Mouse (Mus musculus) forebrain, embryonic 10.5 days (tissue): ENCODE measurements around the gene Actr2. TPM values are rescaled to one million over a fixed set of nuclear protein-coding genes. Genes with fewer than 3 reads are reported as not detected.

Experiments used
- DNase-seq: peaks from one replicate; pipeline ENCODE4 v3.0.0-alpha.2; 2017; ENCODE audit warnings: low spot score; ENCODE audit errors: extremely low spot score
- H3K27ac ChIP-seq: fragments of 300-500 bp; sonication (generic); 2 replicates; pipeline ENCODE4 v1.5.1; 2016; ENCODE audit warnings: mild to moderate bottlenecking
- H3K27me3 ChIP-seq: fragments of 300-500 bp; sonication (generic); 2 replicates; pipeline ENCODE4 v1.6.1; 2016; ENCODE audit warnings: mild to moderate bottlenecking; ENCODE audit not compliant: poor library complexity, severe bottlenecking
- H3K36me3 ChIP-seq: fragments of 300-500 bp; sonication (generic); replicated peaks from 2 replicates; pipeline ENCODE4 v1.6.1; 2016; ENCODE audit warnings: mild to moderate bottlenecking, moderate library complexity
- H3K4me1 ChIP-seq: fragments of 300-500 bp; sonication (generic); 2 replicates; pipeline ENCODE4 v1.6.1; 2016
- H3K4me3 ChIP-seq: fragments of 300-500 bp; sonication (generic); 2 replicates; pipeline ENCODE4 v1.5.1; 2016; ENCODE audit warnings: mild to moderate bottlenecking, moderate library complexity
- H3K9me3 ChIP-seq: fragments of 300-500 bp; sonication (generic); 2 replicates; pipeline ENCODE4 v1.6.1; 2016; ENCODE audit warnings: mild to moderate bottlenecking, moderate library complexity
- WGBS: fragments of 180-500 bp; shearing (Covaris S2); methylation state at CpG from one replicate; pipeline ENCODE4 v1.1.7; 2016; 5-methylcytosine and 5-hydroxymethylcytosine counted together
- polyA plus RNA-seq: library from polyadenylated mRNA; unstranded; fragments of >200 nt; fragmentation: Nextera tagmentation; extraction: Ambion mirVana; gene quantifications from 2 replicates; pipeline ENCODE4 v1.2.1, GENCODE M21; 2016

The Actr2 gene
- polyA plus RNA-seq, 1 experiment from 2014 or later: 115 TPM

DNA sequence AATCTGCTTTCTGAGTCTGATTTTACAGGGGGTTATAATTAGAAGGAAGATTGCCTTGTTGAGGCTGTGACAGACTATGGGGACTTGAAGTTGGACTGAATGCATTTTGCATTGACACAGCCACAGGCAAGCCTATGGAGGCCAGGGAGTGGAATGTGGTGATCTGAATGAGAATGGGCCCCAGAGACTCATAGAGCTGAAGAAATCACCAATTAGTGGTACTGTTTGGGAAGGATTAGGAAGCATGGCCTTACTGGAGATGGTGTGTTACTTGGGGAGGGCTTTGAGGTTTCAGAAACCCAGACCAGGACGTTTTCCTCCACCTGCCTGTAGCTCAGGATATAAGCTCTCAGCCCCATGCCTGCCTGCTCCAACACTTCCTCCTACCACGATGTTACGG is 53.0 kb downstream of the Actr2 start:
- Histone ChIP-seq H3K4me1 (peaks cover 13% of the 10 kb centered on the region), H3K27ac (no peak overlapping the region), H3K36me3 (peaks cover 74% of the 10 kb centered on the region), H3K27me3 (no peaks in the 10 kb centered on the region), H3K4me3 (no peak overlapping the region), H3K9me3 (no peaks in the 10 kb centered on the region)
- WGBS: 79% methylated on average over 3 of the region's 3 CpGs
- no peak for DNase-seq

DNA sequence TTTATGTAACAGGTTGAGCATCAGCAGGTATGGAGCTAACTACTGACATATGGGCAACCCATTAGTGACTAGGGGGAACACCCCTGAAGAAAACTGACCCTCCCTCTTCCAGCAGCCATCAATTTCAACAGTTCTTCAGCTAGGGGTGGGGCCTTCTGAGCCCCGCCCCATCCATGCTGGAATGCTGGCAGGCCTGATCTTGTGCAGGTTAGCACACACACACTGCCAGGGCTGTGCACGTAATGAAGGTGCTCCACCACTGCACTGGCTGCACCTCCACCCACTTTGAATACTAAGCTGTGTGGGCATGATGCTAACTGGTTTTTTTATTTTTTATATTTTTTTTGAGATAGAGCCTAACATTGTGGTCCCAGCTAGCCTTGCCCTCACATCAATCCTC is 55.3 kb downstream of the Actr2 start:
- Histone ChIP-seq H3K27me3 (no peaks in the 10 kb centered on the region), H3K36me3 (peaks cover 62% of the 10 kb centered on the region), H3K27ac (no peak overlapping the region), H3K9me3 (no peaks in the 10 kb centered on the region), H3K4me1 (peaks cover 16% of the 10 kb centered on the region), H3K4me3 (no peak overlapping the region)
- DNase-seq: no peak
- 90% methylated on average over 2 of the region's 2 CpGs for WGBS

DNA sequence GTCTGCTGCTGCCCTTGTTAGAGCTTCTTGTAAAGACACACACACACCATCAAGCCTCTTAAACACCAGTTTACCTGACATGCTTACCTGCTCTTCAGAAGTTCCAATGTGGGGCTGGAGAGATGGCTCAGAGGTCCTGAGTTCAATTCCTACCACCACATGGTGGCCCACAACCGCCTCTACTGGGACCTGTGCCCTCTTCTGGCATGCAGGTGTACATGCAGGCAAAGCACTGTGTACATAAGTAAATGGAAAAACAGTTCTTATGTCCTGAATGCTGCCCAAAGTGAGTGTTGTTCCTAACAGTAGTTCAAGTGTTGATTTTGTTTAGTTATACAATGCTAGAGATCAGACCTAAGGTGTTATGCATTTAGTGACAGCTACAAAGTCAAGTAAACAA is 56.5 kb downstream of the Actr2 start:
- Histone ChIP-seq H3K4me1 (peaks cover 16% of the 10 kb centered on the region), H3K27ac (no peak overlapping the region), H3K4me3 (no peak overlapping the region), H3K36me3 (peaks cover 54% of the 10 kb centered on the region), H3K9me3 (no peaks in the 10 kb centered on the region), H3K27me3 (no peaks in the 10 kb centered on the region)
- 74% methylated on average over 1 of the region's 1 CpGs for WGBS
- no peak for DNase-seq

DNA sequence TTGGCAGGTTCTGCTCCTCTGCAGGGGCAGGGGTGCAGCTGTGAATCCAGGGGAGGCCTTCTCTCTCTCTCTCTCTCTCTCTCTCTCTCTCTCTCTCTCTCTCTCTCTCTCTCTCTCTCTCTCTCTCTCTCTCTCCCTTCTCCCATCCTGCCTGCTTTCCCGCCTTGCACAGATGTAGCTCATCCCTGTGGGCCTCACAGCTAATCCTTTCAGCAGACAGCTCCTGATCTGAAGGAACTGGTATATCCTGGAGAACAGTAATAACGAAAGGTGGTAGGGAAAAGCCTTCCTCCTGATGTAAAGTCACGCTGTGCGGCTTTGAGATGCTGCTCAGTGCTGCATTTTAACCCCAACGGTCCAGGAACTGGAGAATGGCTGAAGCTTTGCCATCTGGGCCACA is 58.1 kb downstream of the Actr2 start:
- WGBS: 48% methylated on average over 5 of the region's 5 CpGs
- Histone ChIP-seq H3K4me3 (no peak overlapping the region), H3K9me3 (no peaks in the 10 kb centered on the region), H3K4me1 (peaks cover 16% of the 10 kb centered on the region), H3K27ac (peak overlapping the region; percentile 40; the same call in 1 of the 2 replicates), H3K27me3 (no peaks in the 10 kb centered on the region), H3K36me3 (peaks cover 38% of the 10 kb centered on the region)
- no peak for DNase-seq

- Histone ChIP-seq H3K4me1 (peaks cover 16% of the 10 kb centered on the region), H3K36me3 (peaks cover 32% of the 10 kb centered on the region), H3K9me3 (no peaks in the 10 kb centered on the region; the same call in 1 of the 2 replicates), H3K27ac (no peak overlapping the region), H3K27me3 (no peaks in the 10 kb centered on the region), H3K4me3 (no peak overlapping the region)
- 74% methylated on average over 3 of the region's 3 CpGs for WGBS
- DNase-seq: no peak
Measured at GRCm38 (mm10) chr11:20053951-20054350, 58.8 kb downstream of the Actr2 start.

DNA sequence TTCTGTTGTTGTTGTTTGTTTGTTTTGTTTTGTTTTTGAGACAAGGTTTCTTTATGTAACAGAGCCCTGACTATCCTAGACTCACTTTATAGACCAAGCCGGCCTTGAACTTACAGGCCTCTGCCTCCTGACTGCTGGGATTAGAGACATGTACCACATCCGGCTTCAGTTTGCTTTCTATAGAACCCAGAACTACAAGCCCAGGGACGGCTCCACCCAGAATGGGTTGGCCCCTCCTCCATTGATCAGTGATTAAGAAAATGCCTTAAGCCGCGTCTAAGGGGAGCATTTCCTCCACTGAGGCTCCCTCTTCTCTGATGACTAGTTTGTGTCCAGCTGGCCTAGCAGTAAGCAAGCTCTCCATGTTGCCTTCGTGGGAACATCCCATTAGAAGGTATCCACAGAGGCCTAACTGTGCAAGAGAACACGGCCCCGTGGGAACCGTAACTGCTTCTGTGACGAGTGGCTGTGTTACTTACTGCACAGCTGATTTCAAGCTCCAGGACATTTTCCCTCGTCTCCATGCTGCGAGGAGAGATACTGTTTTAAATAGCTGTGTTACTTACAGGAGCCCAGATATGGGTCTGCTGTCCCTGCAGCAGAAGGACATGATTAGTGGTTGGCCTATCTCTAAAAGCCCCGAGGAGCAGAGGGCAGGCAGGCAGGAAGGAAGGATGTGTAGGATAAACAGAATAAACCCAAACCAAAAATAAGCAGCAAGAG is 59.7 kb downstream of the Actr2 start:
- 60% methylated on average over 13 of the region's 13 CpGs for WGBS
- Histone ChIP-seq H3K36me3 (peaks cover 24% of the 10 kb centered on the region), H3K4me3 (no peak overlapping the region), H3K27ac (peak overlapping the region; percentile 37), H3K27me3 (no peaks in the 10 kb centered on the region), H3K9me3 (no peaks in the 10 kb centered on the region; the same call in 1 of the 2 replicates), H3K4me1 (peaks cover 16% of the 10 kb centered on the region)
- DNase-seq: no peak

DNA sequence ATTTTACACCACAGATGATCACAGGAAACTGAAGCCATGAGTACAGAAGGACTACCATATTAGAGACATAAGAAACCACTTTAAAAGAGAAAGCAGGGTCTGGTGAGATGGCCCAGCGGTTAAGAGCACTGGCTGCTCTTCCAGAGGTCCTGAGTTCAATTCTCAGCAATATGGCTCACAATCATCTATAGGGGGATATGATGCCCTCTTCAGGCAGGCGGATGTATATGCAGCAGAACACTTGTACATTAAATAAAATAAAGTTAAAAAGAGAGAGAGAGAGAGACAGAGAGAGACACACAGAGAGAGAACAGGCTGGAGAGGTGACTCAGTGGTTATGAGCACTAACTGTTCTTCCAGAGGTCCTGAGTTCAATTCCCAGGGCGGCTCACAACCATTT is 67.1 kb downstream of the Actr2 start:
- no peak overlapping the region for H3K27ac ChIP-seq
- no peaks in the 10 kb centered on the region; the same call in 1 of the 2 replicates for H3K9me3 ChIP-seq
- H3K4me1 ChIP-seq: peaks cover 18% of the 10 kb centered on the region
- H3K4me3 ChIP-seq: no peak overlapping the region
- DNase-seq: no peak
- no peaks in the 10 kb centered on the region for H3K27me3 ChIP-seq
- WGBS: 72% methylated on average over 3 of the region's 3 CpGs
- H3K36me3 ChIP-seq: no peaks in the 10 kb centered on the region

GRCm38 (mm10) chr11:20043256-20043655 is 69.5 kb downstream of the Actr2 start:
- Histone ChIP-seq H3K27me3 (no peaks in the 10 kb centered on the region), H3K9me3 (no peaks in the 10 kb centered on the region), H3K4me3 (no peak overlapping the region), H3K27ac (no peak overlapping the region), H3K36me3 (no peaks in the 10 kb centered on the region), H3K4me1 (peaks cover 34% of the 10 kb centered on the region)
- DNase-seq: no peak
- 85% methylated on average over 4 of the region's 4 CpGs for WGBS

- Histone ChIP-seq H3K4me1 (peaks cover 34% of the 10 kb centered on the region), H3K4me3 (no peak overlapping the region), H3K27ac (peak overlapping the region; percentile 36; the same call in 1 of the 2 replicates), H3K27me3 (no peaks in the 10 kb centered on the region), H3K9me3 (no peaks in the 10 kb centered on the region), H3K36me3 (no peaks in the 10 kb centered on the region)
- 66% methylated on average over 4 of the region's 4 CpGs for WGBS
- DNase-seq: no peak
Measured at GRCm38 (mm10) chr11:20042106-20042505, 70.6 kb downstream of the Actr2 start.

DNA sequence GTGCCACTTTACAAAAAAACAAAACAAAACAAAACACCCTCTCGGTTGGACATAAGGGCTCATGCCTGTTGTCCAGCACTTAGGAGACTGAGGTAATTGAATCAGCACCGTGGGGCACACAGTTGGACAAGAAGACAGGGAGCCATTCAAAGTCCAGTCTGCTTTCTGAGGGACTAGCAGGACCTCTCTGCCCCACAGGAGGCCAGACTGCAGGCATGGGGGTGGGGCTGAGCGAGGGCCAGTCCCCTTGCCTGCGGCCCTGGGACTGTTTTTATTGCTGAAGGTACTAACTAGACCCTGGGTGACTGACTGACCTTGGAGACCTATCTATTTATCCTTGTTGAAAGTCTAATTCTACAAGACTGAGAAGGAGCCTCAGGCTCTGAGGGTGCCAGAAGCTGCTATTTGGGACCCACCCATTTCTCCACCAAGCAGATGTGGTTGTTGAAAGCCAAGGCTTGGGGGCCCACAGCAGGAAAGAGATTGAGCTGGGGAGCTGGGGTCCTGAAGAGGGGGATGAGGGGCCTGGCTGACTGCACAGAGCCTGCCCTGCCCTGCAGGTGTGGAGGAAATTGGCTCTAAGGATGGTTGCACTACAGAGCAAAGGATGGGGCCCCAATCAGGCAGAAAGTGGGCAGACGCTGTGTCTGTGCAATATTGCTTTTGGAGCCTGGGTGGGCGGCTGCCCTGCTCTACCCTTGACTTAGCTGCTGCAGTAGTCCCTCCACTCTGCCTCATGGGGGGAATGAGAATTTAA is 71.4 kb downstream of the Actr2 start:
- 11% methylated on average over 6 of the region's 6 CpGs for WGBS
- Histone ChIP-seq H3K27ac (peak overlapping the region; percentile 36), H3K36me3 (no peaks in the 10 kb centered on the region), H3K4me3 (no peak overlapping the region), H3K27me3 (no peaks in the 10 kb centered on the region), H3K9me3 (no peaks in the 10 kb centered on the region), H3K4me1 (peaks cover 34% of the 10 kb centered on the region)
- DNase-seq: no peak

DNA sequence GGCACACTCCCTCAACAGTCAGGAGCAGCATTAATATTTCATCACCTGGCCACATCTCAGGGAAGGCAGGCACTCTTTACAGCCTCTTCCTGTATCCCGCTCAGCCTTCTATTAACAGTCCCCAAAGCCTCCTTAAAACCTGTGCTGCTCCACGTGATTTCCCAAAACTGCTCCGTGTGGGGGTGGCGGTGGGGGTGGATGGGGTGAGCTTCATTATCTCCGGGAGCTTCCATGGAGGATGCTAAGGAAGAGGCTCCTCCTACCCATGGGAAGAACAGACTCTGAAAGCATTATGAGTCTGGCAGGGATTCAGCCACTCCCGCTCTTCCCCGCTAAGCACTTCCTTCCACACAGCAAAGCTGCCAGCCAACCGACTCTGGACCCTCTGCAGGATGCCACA is 74.0 kb downstream of the Actr2 start:
- 39% methylated on average over 8 of the region's 8 CpGs for WGBS
- H3K4me3 ChIP-seq: no peak overlapping the region
- no peak for DNase-seq
- no peaks in the 10 kb centered on the region for H3K36me3 ChIP-seq
- peaks cover 43% of the 10 kb centered on the region for H3K4me1 ChIP-seq
- H3K9me3 ChIP-seq: no peaks in the 10 kb centered on the region
- no peaks in the 10 kb centered on the region for H3K27me3 ChIP-seq
- H3K27ac ChIP-seq: 0 out of 2 replicates have a peak overlapping the region, but pooled peaks have one; percentile 15

DNA sequence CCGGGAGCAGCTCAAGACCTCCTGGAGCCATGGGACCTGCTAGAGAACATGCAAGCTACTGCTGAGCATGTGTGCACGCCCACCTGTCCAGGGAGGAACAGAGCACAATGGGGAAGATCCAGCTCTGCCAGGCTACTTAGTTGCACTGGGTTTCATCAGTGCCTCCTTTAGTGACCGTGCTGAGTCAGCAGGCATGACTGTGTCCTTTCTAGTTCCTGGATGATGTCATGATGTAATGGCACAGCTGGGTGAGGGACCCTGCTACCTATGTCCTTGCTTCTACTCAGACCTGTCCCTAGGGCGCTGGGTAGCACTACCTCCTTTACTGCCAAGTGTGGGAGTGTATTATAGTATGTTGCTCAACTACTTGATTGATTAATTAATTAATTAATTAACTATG is 75.0 kb downstream of the Actr2 start:
- Histone ChIP-seq H3K27me3 (no peaks in the 10 kb centered on the region), H3K27ac (no peak overlapping the region), H3K4me3 (no peak overlapping the region), H3K9me3 (no peaks in the 10 kb centered on the region), H3K36me3 (no peaks in the 10 kb centered on the region), H3K4me1 (peaks cover 43% of the 10 kb centered on the region)
- DNase-seq: no peak
- WGBS: 87% methylated on average over 4 of the region's 4 CpGs

DNA sequence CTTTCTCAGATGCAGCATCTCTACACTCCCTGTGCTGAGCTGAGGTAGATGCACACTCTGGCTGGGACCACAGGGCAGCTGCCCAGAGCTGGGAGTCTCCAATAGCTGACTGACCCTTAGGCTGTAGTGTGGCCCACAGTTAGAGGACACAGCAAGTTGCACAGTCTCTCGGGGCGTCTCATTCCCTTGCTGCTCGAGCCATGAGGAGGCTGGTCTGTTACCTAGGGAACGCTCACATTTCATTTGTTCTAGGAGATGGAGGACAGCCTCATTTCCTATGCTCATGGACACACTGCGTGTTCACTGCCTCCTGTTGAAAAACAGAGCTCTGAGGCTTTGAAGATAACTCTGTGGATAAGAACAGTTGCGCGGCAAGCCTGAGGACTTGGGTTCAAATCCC is 76.7 kb downstream of the Actr2 start:
- Histone ChIP-seq H3K4me1 (peaks cover 29% of the 10 kb centered on the region), H3K27ac (0 out of 2 replicates have a peak overlapping the region, but pooled peaks have one; percentile 11), H3K36me3 (no peaks in the 10 kb centered on the region), H3K9me3 (no peaks in the 10 kb centered on the region), H3K4me3 (no peak overlapping the region), H3K27me3 (no peaks in the 10 kb centered on the region)
- WGBS: 84% methylated on average over 7 of the region's 7 CpGs
- DNase-seq: no peak
